Mouse (Mus musculus): Measurements from ENCODE around the gene Trip10.

Trip10 gene

GRCm38 (mm10) chr17:57234254-57234928 lies 14.9 kb upstream of the Trip10 start:
- DNase-seq (ENCODE audit: low spot score): no peak

GRCm38 (mm10) chr17:57235803-57236202 lies 13.5 kb upstream of the Trip10 start:
- no peak for DNase-seq (ENCODE audit: low spot score)

GRCm38 (mm10) chr17:57237181-57237580 lies 12.1 kb upstream of the Trip10 start:
- DNase-seq (ENCODE audit: low spot score): no peak

- DNase-seq (ENCODE audit: low spot score): no peak
These were observed 5.4 kb upstream of the Trip10 start for GRCm38 (mm10) chr17:57243650-57244370.

GRCm38 (mm10) chr17:57245311-57245929 lies 3.8 kb upstream of the Trip10 start:
- DNase-seq (ENCODE audit: low spot score): no peak

- no peak for DNase-seq (ENCODE audit: low spot score)
These were observed 2.4 kb upstream of the Trip10 start for GRCm38 (mm10) chr17:57246663-57247392.

- peak; percentile 83 for DNase-seq (ENCODE audit: low spot score)
These were observed 1.7 kb upstream of the Trip10 start for GRCm38 (mm10) chr17:57247393-57248200.

GRCm38 (mm10) chr17:57248201-57248699 lies 1.0 kb upstream of the Trip10 start, which contains the start of gene Gpr108:
TSS of gene Gpr108 (minus strand) at chr17:57248446.
- peak; percentile 68 for DNase-seq (ENCODE audit: low spot score)

GRCm38 (mm10) chr17:57248771-57249170 lies 484 bp upstream of the Trip10 start:
- no peak for DNase-seq (ENCODE audit: low spot score)

- DNase-seq (ENCODE audit: low spot score): no peak
These were observed 1.4 kb downstream of the Trip10 start for GRCm38 (mm10) chr17:57250461-57251160.

GRCm38 (mm10) chr17:57251431-57251830 lies 2.2 kb downstream of the Trip10 start:
- no peak for DNase-seq (ENCODE audit: low spot score)

GRCm38 (mm10) chr17:57253306-57253705 lies 4.1 kb downstream of the Trip10 start:
- no peak for DNase-seq (ENCODE audit: low spot score)

- DNase-seq (ENCODE audit: low spot score): no peak
These were observed 6.1 kb downstream of the Trip10 start for GRCm38 (mm10) chr17:57255354-57255753.

- no peak for DNase-seq (ENCODE audit: low spot score)
These were observed 7.7 kb downstream of the Trip10 start for GRCm38 (mm10) chr17:57256921-57257485.

GRCm38 (mm10) chr17:57258191-57258590 lies 8.9 kb downstream of the Trip10 start:
- DNase-seq (ENCODE audit: low spot score): no peak

GRCm38 (mm10) chr17:57259742-57260141 lies 10.5 kb downstream of the Trip10 start:
- no peak for DNase-seq (ENCODE audit: low spot score)

GRCm38 (mm10) chr17:57260351-57260750 lies 11.1 kb downstream of the Trip10 start:
- no peak for DNase-seq (ENCODE audit: low spot score)

GRCm38 (mm10) chr17:57261286-57261685 lies 12.0 kb downstream of the Trip10 start:
- no peak for DNase-seq (ENCODE audit: low spot score)

- no peak for DNase-seq (ENCODE audit: low spot score)
These were observed 12.5 kb downstream of the Trip10 start for GRCm38 (mm10) chr17:57261796-57262195.

GRCm38 (mm10) chr17:57262901-57263550 lies 13.8 kb downstream of the Trip10 start:
- DNase-seq (ENCODE audit: low spot score): no peak

Data from ovary, postnatal 14 days (tissue).